Mouse (Mus musculus) erythroblast, embryonic 14.5 days (primary cell): ENCODE data around the gene Arhgef28.

ENCODE experiments used
- GATA1 ChIP-seq: IDR thresholded peaks from 2 replicates; pipeline ENCODE4 v1.6.1; 2012; ENCODE audit warnings: low read length, inconsistent platforms, mixed read lengths
- TAL1 ChIP-seq: IDR thresholded peaks from 3 replicates; pipeline ENCODE4 v1.6.1; 2012; ENCODE audit warnings: low read length, inconsistent platforms, mixed read lengths

- TF ChIP-seq TAL1 (no peak), GATA1 (no peak)
Measured at GRCm38 (mm10) chr13:97887558-97887957, 318.7 kb downstream of the Arhgef28 start.
